Mouse (Mus musculus): ENCODE results near the gene Yy1. TPM values are rescaled to one million over a fixed set of nuclear protein-coding genes. Genes with fewer than 3 reads are reported as not detected.
"Not testable (repeated sequence)": the region's sequence is repeated elsewhere in the genome, so short reads cannot be mapped to it uniquely, and the experiment has no call there.

Yy1 gene
- total RNA-seq, 4 experiments from 2014 or later, result 44.9 to 46.7 (median 46.1) TPM

- DNase-seq (ENCODE audit: low spot score in 2 of 2), result no peak
Observed at GRCm38 (mm10) chr12:108826282-108826957, 33.6 kb downstream of the Yy1 start.

GRCm38 (mm10) chr12:108826958-108827535 lies 34.3 kb downstream of the Yy1 start:
- DNase-seq (ENCODE audit: low spot score in 2 of 2), result no peak

- DNase-seq (ENCODE audit: low spot score in 2 of 2), result no peak
Observed at GRCm38 (mm10) chr12:108827641-108828040, 34.9 kb downstream of the Yy1 start.

- DNase-seq (ENCODE audit: low spot score in 2 of 2), result no peak
Observed at GRCm38 (mm10) chr12:108829636-108830035, 36.9 kb downstream of the Yy1 start.

- no peak for DNase-seq (ENCODE audit: low spot score in 2 of 2)
Observed at GRCm38 (mm10) chr12:108830358-108830757, 37.6 kb downstream of the Yy1 start.

- no peak for DNase-seq (ENCODE audit: low spot score in 2 of 2)
Observed at GRCm38 (mm10) chr12:108831966-108832643, 39.3 kb downstream of the Yy1 start.

- DNase-seq (ENCODE audit: low spot score in 2 of 2), result no peak
Observed at GRCm38 (mm10) chr12:108832851-108833250, 40.1 kb downstream of the Yy1 start.

GRCm38 (mm10) chr12:108833408-108833807 lies 40.6 kb downstream of the Yy1 start:
- DNase-seq (ENCODE audit: low spot score in 2 of 2), result no peak

GRCm38 (mm10) chr12:108834337-108834736 lies 41.6 kb downstream of the Yy1 start:
- DNase-seq (ENCODE audit: low spot score in 2 of 2), result no peak

- DNase-seq (ENCODE audit: low spot score in 2 of 2), result no peak
Observed at GRCm38 (mm10) chr12:108834786-108835185, 42.0 kb downstream of the Yy1 start.

- peak in 1 of 2 experiments; percentile 29 for DNase-seq (ENCODE audit: low spot score in 2 of 2)
Observed at GRCm38 (mm10) chr12:108835208-108835839, 42.6 kb downstream of the Yy1 start.

GRCm38 (mm10) chr12:108835840-108836409 lies 43.2 kb downstream of the Yy1 start, which contains the start of the genes Slc25a29 and Slc25a47:
Gene Slc25a29, minus strand, starts transcription at chr12:108835883.
Gene Slc25a47, plus strand, starts transcription at chr12:108836046.
- DNase-seq (ENCODE audit: low spot score in 2 of 2), result peak; percentile 85 to 97

GRCm38 (mm10) chr12:108836722-108837121 lies 43.9 kb downstream of the Yy1 start:
- no peak for DNase-seq (ENCODE audit: low spot score in 2 of 2)

GRCm38 (mm10) chr12:108841181-108841580 lies 48.4 kb downstream of the Yy1 start:
- no peak for DNase-seq (ENCODE audit: low spot score in 2 of 2)

- no peak for DNase-seq (ENCODE audit: low spot score in 2 of 2)
Observed at GRCm38 (mm10) chr12:108842663-108843062, 49.9 kb downstream of the Yy1 start.

- not testable (repeated sequence) for DNase-seq (ENCODE audit: low spot score in 2 of 2)
Observed at GRCm38 (mm10) chr12:108848033-108848432, 55.3 kb downstream of the Yy1 start.

- DNase-seq (ENCODE audit: low spot score in 2 of 2), result no peak
Observed at GRCm38 (mm10) chr12:108849488-108850022, 56.8 kb downstream of the Yy1 start.

- DNase-seq (ENCODE audit: low spot score in 2 of 2), result no peak
Observed at GRCm38 (mm10) chr12:108850129-108850528, 57.4 kb downstream of the Yy1 start.

- DNase-seq (ENCODE audit: low spot score in 2 of 2), result no peak
Observed at GRCm38 (mm10) chr12:108850886-108851285, 58.1 kb downstream of the Yy1 start.

- DNase-seq (ENCODE audit: low spot score in 2 of 2), result no peak
Observed at GRCm38 (mm10) chr12:108852822-108853221, 60.0 kb downstream of the Yy1 start.

- no peak for DNase-seq (ENCODE audit: low spot score in 2 of 2)
Observed at GRCm38 (mm10) chr12:108855081-108855480, 62.3 kb downstream of the Yy1 start.
